Mouse (Mus musculus) thymus, adult 2 months (tissue): ENCODE results near the gene Snrpd3. TPM values are rescaled to one million over a fixed set of nuclear protein-coding genes. Genes with fewer than 3 reads are reported as not detected.

Experiments used
- DNase-seq: peaks from one replicate; pipeline ENCODE4 v3.0.0; 2021
- H3K27ac ChIP-seq: fragments of 200-500 bp; 2 replicates; pipeline ENCODE4 v1.5.1; 2012; ENCODE audit warnings: low read length, control low read depth; ENCODE audit not compliant: control insufficient read depth, insufficient read depth
- H3K27me3 ChIP-seq: fragments of 200-500 bp; 2 replicates; pipeline ENCODE4 v1.6.1; 2012; ENCODE audit warnings: mild to moderate bottlenecking, low read length, moderate library complexity, mixed read lengths; ENCODE audit not compliant: control insufficient read depth, insufficient read depth
- H3K36me3 ChIP-seq: fragments of 200-500 bp; 2 replicates; pipeline ENCODE4 v1.6.1; 2012; ENCODE audit warnings: mild to moderate bottlenecking, low read length, moderate library complexity; ENCODE audit not compliant: control insufficient read depth, insufficient read depth
- H3K4me1 ChIP-seq: fragments of 200-500 bp; replicated peaks from 2 replicates; pipeline ENCODE4 v1.6.1; 2012; ENCODE audit warnings: low read length; ENCODE audit not compliant: control insufficient read depth, insufficient read depth
- H3K4me3 ChIP-seq: fragments of 200-500 bp; 2 replicates; pipeline ENCODE4 v1.5.1; 2012; ENCODE audit warnings: mild to moderate bottlenecking, low read length, control low read depth, moderate library complexity; ENCODE audit not compliant: control insufficient read depth, insufficient read depth
- CTCF ChIP-seq: fragments of 200-500 bp; IDR thresholded peaks from 2 replicates; pipeline ENCODE4 v1.5.1; 2012; ENCODE audit warnings: mild to moderate bottlenecking, control low read depth, low read length, moderate library complexity, borderline replicate concordance; ENCODE audit not compliant: control insufficient read depth, poor library complexity, insufficient read depth; ENCODE audit errors: extremely low read depth
- POLR2A ChIP-seq: fragments of 200-500 bp; IDR thresholded peaks from 2 replicates; pipeline ENCODE4 v1.6.1; 2012; ENCODE audit warnings: mild to moderate bottlenecking, low read length, control low read depth, moderate library complexity; ENCODE audit not compliant: control insufficient read depth, poor library complexity, insufficient read depth; ENCODE audit errors: extremely low read depth
- WGBS: fragments of 180-500 bp; shearing (Covaris S2); methylation state at CpG from one replicate; pipeline ENCODE4 v1.1.7; 2018; 5-methylcytosine and 5-hydroxymethylcytosine counted together
- polyA plus RNA-seq: library from polyadenylated mRNA; depleted of rRNA; stranded (reverse); fragments of >200 nt; gene quantifications from 2 replicates; pipeline ENCODE4 v1.2.3, GENCODE M21; 2012; rRNA removed

Gene Snrpd3
- polyA plus RNA-seq, 1 experiment, result 25.1 TPM

- Histone ChIP-seq H3K27ac (no peak overlapping the region), H3K4me3 (no peak overlapping the region), H3K4me1 (peaks cover 26% of the 10 kb centered on the region), H3K27me3 (no peaks in the 10 kb centered on the region), H3K36me3 (no peaks in the 10 kb centered on the region)
- no peak for TF ChIP-seq POLR2A
- TF ChIP-seq CTCF, result no peak
- WGBS, result 17% methylated on average over 20 of the region's 20 CpGs
- DNase-seq, result peak; percentile 90
Measured at GRCm38 (mm10) chr10:75585876-75586552, 68.7 kb downstream of the Snrpd3 start.

- WGBS, result 94% methylated on average over 1 of the region's 1 CpGs
- DNase-seq, result no peak
- Histone ChIP-seq H3K4me3 (no peak overlapping the region), H3K27me3 (no peaks in the 10 kb centered on the region), H3K27ac (no peak overlapping the region), H3K36me3 (no peaks in the 10 kb centered on the region), H3K4me1 (peaks cover 30% of the 10 kb centered on the region)
- TF ChIP-seq CTCF (no peak), POLR2A (no peak)
Measured at GRCm38 (mm10) chr10:75586553-75586879, 69.2 kb downstream of the Snrpd3 start.

Other genes starting within 250 kb of the Snrpd3 start
- 53.4 and 55.4 TPM in 2 replicates for gene Adora2a, start 200.7 kb upstream of the Snrpd3 start, polyA plus RNA-seq
- 0.77 and 0.97 TPM in 2 replicates for gene Upb1, start 116.4 kb upstream of the Snrpd3 start, polyA plus RNA-seq
- gene Gucd1, start 421 bp downstream of the Snrpd3 start, polyA plus RNA-seq, result 77.0 and 80.5 TPM in 2 replicates
- 1.8 and 2.2 TPM in 2 replicates for gene Lrrc75b, start 42.8 kb downstream of the Snrpd3 start, polyA plus RNA-seq
- 5.6 and 6.9 TPM in 2 replicates for gene Ggt1, start 44.1 kb downstream of the Snrpd3 start, polyA plus RNA-seq
- 49.5 and 73.6 TPM in 2 replicates for gene Ggt5, start 71.8 kb downstream of the Snrpd3 start, polyA plus RNA-seq
- 11.1 and 11.2 TPM in 2 replicates for gene Susd2, start 126.5 kb downstream of the Snrpd3 start, polyA plus RNA-seq
- gene Cabin1, start 246.8 kb downstream of the Snrpd3 start, polyA plus RNA-seq, result 82.3 and 89.2 TPM in 2 replicates